Mouse (Mus musculus): Measurements from ENCODE around the gene Nagpa. TPM values are rescaled to one million over a fixed set of nuclear protein-coding genes. Genes with fewer than 3 reads are reported as not detected.

Gene Nagpa
- polyA plus RNA-seq, 2 experiments: 9.2 to 9.7 TPM

GRCm38 (mm10) chr16:5153299-5154026 lies 50.3 kb downstream of the Nagpa start:
- 54% methylated on average over 6 of the region's 6 CpGs for WGBS (ENCODE audit: insufficient replicate concordance)
- no peaks in the 10 kb centered on the region for H3K36me3 ChIP-seq (replicated peaks; ENCODE audit: control insufficient read depth, insufficient read depth, low read depth)
- TF ChIP-seq CTCF (IDR thresholded peaks at IDR 0.05; ENCODE audit: low read depth): no peak
- no peak for TF ChIP-seq EP300 (IDR thresholded peaks at IDR 0.05; ENCODE audit: low read depth)
- H3K27me3 ChIP-seq (ENCODE audit: control insufficient read depth, insufficient read depth, low read length): no peaks in the 10 kb centered on the region
- no peak overlapping the region for H3K27ac ChIP-seq
- H3K4me1 ChIP-seq (replicated peaks; ENCODE audit: control insufficient read depth in 2 of 2, insufficient read depth in 2 of 2, low read length in 1 of 2): no peaks in the 10 kb centered on the region
- H3K4me3 ChIP-seq (ENCODE audit: insufficient read depth in 1 of 2, low read depth in 2 of 2, low read length in 2 of 2): no peak overlapping the region
- no peak overlapping the region for H3K4me2 ChIP-seq (ENCODE audit: low read depth)
- no peak for ATAC-seq (ENCODE audit: insufficient read depth)
- no peak overlapping the region for H3K9ac ChIP-seq (replicated peaks)
- no peaks in the 10 kb centered on the region for H3K9me3 ChIP-seq (ENCODE audit: control insufficient read depth, low read length)
- DNase-seq (ENCODE audit: low read depth in 3 of 3, low spot score in 3 of 3): no peak

- H3K4me2 ChIP-seq (ENCODE audit: low read depth): no peak overlapping the region
- H3K9ac ChIP-seq (replicated peaks): no peak overlapping the region
- no peaks in the 10 kb centered on the region for H3K9me3 ChIP-seq (ENCODE audit: control insufficient read depth, low read length)
- WGBS (ENCODE audit: insufficient replicate concordance): 62% methylated on average over 10 of the region's 10 CpGs
- DNase-seq (ENCODE audit: low read depth in 3 of 3, low spot score in 3 of 3) (no peak), ATAC-seq (ENCODE audit: insufficient read depth) (no peak)
- H3K36me3 ChIP-seq (replicated peaks; ENCODE audit: control insufficient read depth, insufficient read depth, low read depth): no peaks in the 10 kb centered on the region
- no peak overlapping the region for H3K4me3 ChIP-seq (ENCODE audit: insufficient read depth in 1 of 2, low read depth in 2 of 2, low read length in 2 of 2)
- no peaks in the 10 kb centered on the region for H3K27me3 ChIP-seq (ENCODE audit: control insufficient read depth, insufficient read depth, low read length)
- H3K4me1 ChIP-seq (replicated peaks; ENCODE audit: control insufficient read depth in 2 of 2, insufficient read depth in 2 of 2, low read length in 1 of 2): peaks cover 0 to 3% of the 10 kb centered on the region in 2 experiments; a peak in 1 of 4 replicates
- TF ChIP-seq CTCF (IDR thresholded peaks at IDR 0.05; ENCODE audit: low read depth) (no peak), EP300 (IDR thresholded peaks at IDR 0.05; ENCODE audit: low read depth) (no peak)
- no peak overlapping the region for H3K27ac ChIP-seq
Measured at GRCm38 (mm10) chr16:5150544-5150943, 53.3 kb downstream of the Nagpa start.

GRCm38 (mm10) chr16:5147037-5147385 lies 56.8 kb downstream of the Nagpa start, which contains the start of gene Sec14l5:
Gene Sec14l5, plus strand, starts transcription at chr16:5147109.
- Histone ChIP-seq H3K9me3 (ENCODE audit: control insufficient read depth, low read length) (no peaks in the 10 kb centered on the region), H3K27ac (no peak within 1 kb of the TSS), H3K4me2 (ENCODE audit: low read depth) (peak within 1 kb of the TSS; percentile 46), H3K4me1 (replicated peaks; ENCODE audit: control insufficient read depth in 2 of 2, insufficient read depth in 2 of 2, low read length in 1 of 2) (peaks cover 0 to 3% of the 10 kb centered on the region in 2 experiments; a peak in 1 of 4 replicates), H3K4me3 (ENCODE audit: insufficient read depth in 1 of 2, low read depth in 2 of 2, low read length in 2 of 2) (peak within 1 kb of the TSS in 1 of 2 experiments; percentile 20; a peak in 2 of 4 replicates), H3K27me3 (ENCODE audit: control insufficient read depth, insufficient read depth, low read length) (no peaks in the 10 kb centered on the region), H3K9ac (replicated peaks) (no peak within 1 kb of the TSS), H3K36me3 (replicated peaks; ENCODE audit: control insufficient read depth, insufficient read depth, low read depth) (no peaks in the 10 kb centered on the region)
- ATAC-seq (ENCODE audit: insufficient read depth) (0 out of 2 replicates have a peak, but pooled peaks have one; percentile 5), DNase-seq (ENCODE audit: low read depth in 3 of 3, low spot score in 3 of 3) (no peak)
- TF ChIP-seq CTCF (IDR thresholded peaks at IDR 0.05; ENCODE audit: low read depth) (no peak; the same call in 1 of the 2 replicates), EP300 (IDR thresholded peaks at IDR 0.05; ENCODE audit: low read depth) (no peak)
- 20% methylated on average over 13 of the region's 13 CpGs for WGBS (ENCODE audit: insufficient replicate concordance)

- Histone ChIP-seq H3K27ac (no peak overlapping the region), H3K4me3 (ENCODE audit: insufficient read depth in 1 of 2, low read depth in 2 of 2, low read length in 2 of 2) (peak overlapping the region in 1 of 2 experiments; percentile 20; a peak in 2 of 4 replicates)
- 3% methylated on average over 26 of the region's 26 CpGs for whole genome bisulfite sequencing (ENCODE audit: insufficient replicate concordance)
Measured at GRCm38 (mm10) chr16:5146367-5147036, 57.3 kb downstream of the Nagpa start.

GRCm38 (mm10) chr16:5145570-5145969 lies 58.2 kb downstream of the Nagpa start:
- H3K4me1 ChIP-seq (replicated peaks; ENCODE audit: control insufficient read depth in 2 of 2, insufficient read depth in 2 of 2, low read length in 1 of 2): peaks cover 0 to 3% of the 10 kb centered on the region in 2 experiments; a peak in 1 of 4 replicates
- TF ChIP-seq CTCF (IDR thresholded peaks at IDR 0.05; ENCODE audit: low read depth) (peak; percentile 65), EP300 (IDR thresholded peaks at IDR 0.05; ENCODE audit: low read depth) (no peak)
- H3K27ac ChIP-seq: no peak overlapping the region
- 0% methylated on average over 7 of the region's 7 CpGs for WGBS (ENCODE audit: insufficient replicate concordance)
- DNase-seq (ENCODE audit: low read depth in 3 of 3, low spot score in 3 of 3) (peak; percentile 45 to 58 (median 46)), ATAC-seq (ENCODE audit: insufficient read depth) (no peak)
- no peaks in the 10 kb centered on the region for H3K9me3 ChIP-seq (ENCODE audit: control insufficient read depth, low read length)
- H3K4me2 ChIP-seq (ENCODE audit: low read depth): no peak overlapping the region
- no peak overlapping the region for H3K4me3 ChIP-seq (ENCODE audit: insufficient read depth in 1 of 2, low read depth in 2 of 2, low read length in 2 of 2)
- H3K9ac ChIP-seq (replicated peaks): no peak overlapping the region
- no peaks in the 10 kb centered on the region for H3K36me3 ChIP-seq (replicated peaks; ENCODE audit: control insufficient read depth, insufficient read depth, low read depth)
- no peaks in the 10 kb centered on the region for H3K27me3 ChIP-seq (ENCODE audit: control insufficient read depth, insufficient read depth, low read length)

More at GRCm38 (mm10) chr16:5146367-5147036, 57.3 kb downstream of the Nagpa start:
- Histone ChIP-seq H3K27me3 (ENCODE audit: control insufficient read depth, insufficient read depth, low read length) (no peaks in the 10 kb centered on the region), H3K36me3 (replicated peaks; ENCODE audit: control insufficient read depth, insufficient read depth, low read depth) (no peaks in the 10 kb centered on the region), H3K4me2 (ENCODE audit: low read depth) (peak overlapping the region; percentile 46), H3K4me1 (replicated peaks; ENCODE audit: control insufficient read depth in 2 of 2, insufficient read depth in 2 of 2, low read length in 1 of 2) (peaks cover 0 to 3% of the 10 kb centered on the region in 2 experiments; a peak in 1 of 4 replicates), H3K9ac (replicated peaks) (no peak overlapping the region), H3K9me3 (ENCODE audit: control insufficient read depth, low read length) (no peaks in the 10 kb centered on the region)
- DNase-seq (ENCODE audit: low read depth in 3 of 3, low spot score in 3 of 3) (peak; percentile 37 to 54 (median 45)), ATAC-seq (ENCODE audit: insufficient read depth) (peak; percentile 85)
- no peak for TF ChIP-seq CTCF (IDR thresholded peaks at IDR 0.05; ENCODE audit: low read depth)
- TF ChIP-seq EP300 (IDR thresholded peaks at IDR 0.05; ENCODE audit: low read depth): no peak

Small RNA genes lying within 50 kb of the gene (microRNA-seq; reads per million reads assigned to microRNA genes)
- gene Gm23689 (not detected), gene Gm26095 (not detected), gene Mir6364 (not detected)

Other genes starting within 250 kb of the Nagpa start
- 12.8 and 16.2 TPM in 2 replicates for gene Anks3, start 239.8 kb downstream of the Nagpa start, polyA plus RNA-seq (2012; rRNA removed)
- 9.9 and 10.2 TPM in 2 replicates for gene Anks3, start 239.8 kb downstream of the Nagpa start, polyA plus RNA-seq (2014; fragmentation: Nextera tagmentation; extraction: Ambion mirVana)
- gene Sept12, start 206.2 kb downstream of the Nagpa start, polyA plus RNA-seq (2012; rRNA removed): 0.02 TPM in 1 of 2 replicates, not detected in the other
- not detected in 2 replicates for gene Sept12, start 206.2 kb downstream of the Nagpa start, polyA plus RNA-seq (2014; fragmentation: Nextera tagmentation; extraction: Ambion mirVana)
- 9.1 and 9.7 TPM in 2 replicates for gene Smim22, start 196.7 kb downstream of the Nagpa start, polyA plus RNA-seq (2012; rRNA removed)
- gene Smim22, start 196.7 kb downstream of the Nagpa start, polyA plus RNA-seq (2014; fragmentation: Nextera tagmentation; extraction: Ambion mirVana): 4.5 and 7.8 TPM in 2 replicates
- 35.8 and 45.7 TPM in 2 replicates for gene Rogdi, start 190.5 kb downstream of the Nagpa start, polyA plus RNA-seq (2012; rRNA removed)
- 39.3 and 42.0 TPM in 2 replicates for gene Rogdi, start 190.5 kb downstream of the Nagpa start, polyA plus RNA-seq (2014; fragmentation: Nextera tagmentation; extraction: Ambion mirVana)
- 23.9 and 26.4 TPM in 2 replicates for gene Glyr1, start 154.1 kb downstream of the Nagpa start, polyA plus RNA-seq (2012; rRNA removed)
- 21.7 and 26.3 TPM in 2 replicates for gene Glyr1, start 154.1 kb downstream of the Nagpa start, polyA plus RNA-seq (2014; fragmentation: Nextera tagmentation; extraction: Ambion mirVana)
- 10.6 and 11.5 TPM in 2 replicates for gene Ubn1, start 154.0 kb downstream of the Nagpa start, polyA plus RNA-seq (2012; rRNA removed)
- gene Ubn1, start 154.0 kb downstream of the Nagpa start, polyA plus RNA-seq (2014; fragmentation: Nextera tagmentation; extraction: Ambion mirVana): 8.9 and 10.3 TPM in 2 replicates
- 0.15 and 0.27 TPM in 2 replicates for gene Ppl, start 71.6 kb downstream of the Nagpa start, polyA plus RNA-seq (2012; rRNA removed)
- gene Ppl, start 71.6 kb downstream of the Nagpa start, polyA plus RNA-seq (2014; fragmentation: Nextera tagmentation; extraction: Ambion mirVana): 0.20 and 0.30 TPM in 2 replicates
- 0.01 TPM in 1 of 2 replicates, not detected in the other for gene Sec14l5, start 56.9 kb downstream of the Nagpa start, polyA plus RNA-seq (2012; rRNA removed)
- not detected in 2 replicates for gene Sec14l5, start 56.9 kb downstream of the Nagpa start, polyA plus RNA-seq (2014; fragmentation: Nextera tagmentation; extraction: Ambion mirVana)
- 0.57 and 0.71 TPM in 2 replicates for gene AU021092, start 18.3 kb upstream of the Nagpa start, polyA plus RNA-seq (2012; rRNA removed)
- 0.85 and 0.90 TPM in 2 replicates for gene AU021092, start 18.3 kb upstream of the Nagpa start, polyA plus RNA-seq (2014; fragmentation: Nextera tagmentation; extraction: Ambion mirVana)
- gene Alg1, start 29.6 kb upstream of the Nagpa start, polyA plus RNA-seq (2012; rRNA removed): 11.5 and 12.1 TPM in 2 replicates
- gene Alg1, start 29.6 kb upstream of the Nagpa start, polyA plus RNA-seq (2014; fragmentation: Nextera tagmentation; extraction: Ambion mirVana): 11.4 and 12.5 TPM in 2 replicates
- 10.7 and 16.3 TPM in 2 replicates for gene Eef2kmt, start 52.0 kb upstream of the Nagpa start, polyA plus RNA-seq (2012; rRNA removed)
- gene Eef2kmt, start 52.0 kb upstream of the Nagpa start, polyA plus RNA-seq (2014; fragmentation: Nextera tagmentation; extraction: Ambion mirVana): 9.9 and 12.3 TPM in 2 replicates